In genomic region chr1:174909834-174910233, GRCm38 (mm10) we compare ENCODE assay signal across 23 mouse cellular contexts. TPM values are rescaled to one million over a fixed set of nuclear protein-coding genes. Genes with fewer than 3 reads are reported as not detected.
"Had no signal": no experiment of that assay in that cellular context is flagged by ENCODE, and none has a peak within 500 bp of the region (broad histone marks: within the 10 kb centered on the region; RNA-seq: fewer than 3 reads in every experiment).

No protein-coding gene starts in this region.

- H3K36me3 ChIP-seq: lung, embryonic 15.5 days; midbrain, embryonic 13.5 days; midbrain, embryonic 15.5 days; neural tube, embryonic 13.5 days; neural tube, embryonic 15.5 days had no signal

- H3K4me3 ChIP-seq: lung, embryonic 15.5 days; megakaryocyte, embryonic 14.5 days; midbrain, embryonic 13.5 days; midbrain, embryonic 15.5 days; myocyte; neural tube, embryonic 13.5 days; neural tube, embryonic 15.5 days had no signal

- H3K27ac ChIP-seq: lung, embryonic 15.5 days; macrophage; midbrain, embryonic 13.5 days; midbrain, embryonic 15.5 days; neural tube, embryonic 13.5 days; neural tube, embryonic 15.5 days had no signal

- ATAC-seq: liver, postnatal 0 days; lung, postnatal 0 days; midbrain, embryonic 13.5 days; midbrain, embryonic 15.5 days had no signal

- H3K9ac ChIP-seq: liver, postnatal 0 days; lung, embryonic 15.5 days; midbrain, embryonic 13.5 days; midbrain, embryonic 15.5 days; neural tube, embryonic 13.5 days; neural tube, embryonic 15.5 days had no signal

- H3K9me3 ChIP-seq: lung, embryonic 15.5 days; midbrain, embryonic 13.5 days; midbrain, embryonic 15.5 days; neural tube, embryonic 13.5 days; neural tube, embryonic 15.5 days had no signal

- H3K4me1 ChIP-seq: lung, embryonic 15.5 days; megakaryocyte, embryonic 14.5 days; midbrain, embryonic 13.5 days; midbrain, embryonic 15.5 days; neural tube, embryonic 13.5 days; neural tube, embryonic 15.5 days had no signal

- H3K4me2 ChIP-seq: lung, embryonic 15.5 days; midbrain, embryonic 11.5 days; midbrain, embryonic 13.5 days; midbrain, embryonic 15.5 days; neural tube, embryonic 13.5 days; neural tube, embryonic 15.5 days had no signal

- DNase-seq: liver, postnatal 0 days; lung, adult 2 months; lung, postnatal 14 days; lung, postnatal 36 days; retina, postnatal 1 day; right cerebral cortex, adult 18-20 months; right cerebral cortex, postnatal 25 days; right cerebral cortex, postnatal 4 days; spleen, adult 18-20 months; thymus, adult 2 months; thymus, postnatal 25 days; thymus, postnatal 4 days had no signal

- H3K27me3 ChIP-seq: lung, embryonic 15.5 days; megakaryocyte, embryonic 14.5 days; midbrain, embryonic 13.5 days; midbrain, embryonic 15.5 days; neural tube, embryonic 13.5 days; neural tube, embryonic 15.5 days had no signal

RNA-seq across cellular contexts. Expression of gene Grem2, which starts 11.8 kb away (rescaled TPM):
- total RNA-seq: megakaryocyte progenitor cell, adult 5-6 weeks had no signal
- polyA plus RNA-seq: macrophage had no signal
